Mouse (Mus musculus) intestine, embryonic 15.5 days (tissue): ENCODE results near the gene Bricd5. TPM values are rescaled to one million over a fixed set of nuclear protein-coding genes. Genes with fewer than 3 reads are reported as not detected.

ENCODE experiments used
- ATAC-seq: fragments of 200-750 bp; cut with Nextera tagmentation; 2 replicates; pipeline ENCODE4 v1.8.0; 2017; ENCODE audit warnings: moderate TSS enrichment, moderate library complexity
- H3K27ac ChIP-seq: fragments of 300-500 bp; sonication (generic); 2 replicates; pipeline ENCODE4 v1.5.1; 2015; ENCODE audit warnings: mild to moderate bottlenecking, inconsistent platforms
- H3K27me3 ChIP-seq: fragments of 300-500 bp; sonication (generic); replicated peaks from 2 replicates; pipeline ENCODE4 v1.6.1; 2015; ENCODE audit warnings: inconsistent platforms
- H3K36me3 ChIP-seq: fragments of 300-500 bp; sonication (generic); 2 replicates; pipeline ENCODE4 v1.6.1; 2015; ENCODE audit warnings: inconsistent platforms
- H3K4me1 ChIP-seq: fragments of 300-500 bp; sonication (generic); replicated peaks from 2 replicates; pipeline ENCODE4 v1.6.1; 2015; ENCODE audit warnings: inconsistent platforms
- H3K4me2 ChIP-seq: fragments of 300-500 bp; sonication (generic); replicated peaks from 2 replicates; pipeline ENCODE4 v1.6.1; 2015; ENCODE audit warnings: mild to moderate bottlenecking, inconsistent platforms
- H3K4me3 ChIP-seq: fragments of 300-500 bp; sonication (generic); replicated peaks from 2 replicates; pipeline ENCODE4 v1.5.1; 2015; ENCODE audit warnings: inconsistent platforms
- H3K9ac ChIP-seq: fragments of 300-500 bp; sonication (generic); 2 replicates; pipeline ENCODE4 v1.6.1; 2015; ENCODE audit warnings: inconsistent platforms
- H3K9me3 ChIP-seq: fragments of 300-500 bp; sonication (generic); 2 replicates; pipeline ENCODE4 v1.6.1; 2016; ENCODE audit warnings: inconsistent platforms
- WGBS: fragments of 180-500 bp; shearing (Covaris S2); methylation state at CpG from one replicate; pipeline ENCODE4 v1.1.7; 2015; 5-methylcytosine and 5-hydroxymethylcytosine counted together
- polyA plus RNA-seq: library from polyadenylated mRNA; unstranded; fragments of >200 nt; fragmentation: Nextera tagmentation; extraction: Ambion mirVana; gene quantifications from 2 replicates; pipeline ENCODE4 v1.2.1, GENCODE M21; 2015

Bricd5 gene
- polyA plus RNA-seq, 1 experiment from 2014 or later = 0.40 TPM

DNA sequence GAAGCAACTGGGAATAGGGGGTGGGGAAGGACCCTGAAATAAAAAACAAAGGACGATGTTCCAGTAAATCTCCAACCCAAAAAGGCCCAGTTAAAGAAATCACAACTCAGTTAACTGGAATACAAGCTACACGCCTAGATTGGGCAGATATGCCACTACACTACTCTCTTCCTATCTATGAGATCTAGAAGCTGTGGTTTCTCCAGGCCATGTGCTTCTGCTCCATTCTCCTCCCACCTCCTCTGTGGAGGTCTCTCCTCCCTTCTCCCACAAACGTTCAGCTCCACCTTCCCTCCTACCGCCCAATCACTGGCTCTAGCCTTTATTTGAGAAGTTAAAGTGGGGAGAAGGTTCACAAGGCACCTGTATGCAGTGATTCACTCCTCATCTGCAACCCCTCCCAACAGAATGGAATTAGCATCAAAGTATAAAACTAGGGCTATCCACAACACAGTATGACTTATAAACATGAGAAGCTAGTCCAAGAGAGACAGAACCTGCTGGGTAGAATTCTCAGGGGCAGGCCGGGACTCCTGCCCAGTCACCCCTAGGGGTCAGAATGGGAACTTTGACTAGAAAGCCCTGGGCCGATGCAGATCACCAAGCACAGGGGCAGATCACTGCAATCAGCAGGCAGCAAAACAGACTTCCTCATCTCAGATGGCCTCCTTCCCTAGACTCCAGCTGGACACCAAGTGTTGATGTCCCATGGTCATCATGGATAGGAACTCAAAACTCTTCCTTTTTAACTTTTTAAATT is 10.1 kb upstream of the Bricd5 start:
- no peak for ATAC-seq
- Histone ChIP-seq H3K9ac (no peak overlapping the region), H3K4me2 (no peak overlapping the region), H3K27me3 (no peaks in the 10 kb centered on the region), H3K36me3 (no peaks in the 10 kb centered on the region), H3K4me3 (no peak overlapping the region), H3K27ac (no peak overlapping the region), H3K4me1 (no peaks in the 10 kb centered on the region), H3K9me3 (no peaks in the 10 kb centered on the region)
- 55% methylated on average over 6 of the region's 6 CpGs for WGBS

DNA sequence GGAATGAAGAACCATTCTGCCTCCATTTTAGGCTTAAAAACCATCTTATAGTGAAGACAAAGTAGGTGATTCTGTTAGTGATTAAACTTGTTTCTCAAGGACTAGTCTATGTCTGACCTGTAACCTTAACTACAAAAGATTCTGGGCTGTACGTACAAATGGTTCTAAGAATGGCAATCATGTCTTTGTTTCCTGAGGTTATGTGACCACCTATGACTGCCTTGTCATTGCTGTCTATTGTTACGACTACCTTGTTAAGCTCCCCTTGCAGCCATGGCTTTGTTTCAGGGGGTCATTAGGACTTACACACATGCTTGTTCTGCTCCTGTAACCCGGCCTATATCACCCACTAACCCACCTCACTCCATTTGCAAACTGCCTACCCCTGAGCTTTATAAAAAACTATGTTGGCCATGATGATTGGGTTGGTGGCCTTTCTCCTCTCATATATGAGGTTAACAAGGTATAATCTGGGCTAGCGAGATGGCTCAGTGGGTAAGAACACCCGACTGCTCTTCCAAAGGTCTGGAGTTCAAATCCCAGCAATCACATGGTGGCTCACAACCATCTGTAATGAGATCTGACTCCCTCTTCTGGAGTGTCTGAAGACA is 4.9 kb upstream of the Bricd5 start:
- no peaks in the 10 kb centered on the region for H3K27me3 ChIP-seq
- peaks cover 28% of the 10 kb centered on the region for H3K4me1 ChIP-seq
- H3K4me3 ChIP-seq = no peak overlapping the region
- no peak overlapping the region for H3K9ac ChIP-seq
- no peak for ATAC-seq
- 93% methylated on average over 5 of the region's 5 CpGs for WGBS
- no peaks in the 10 kb centered on the region for H3K9me3 ChIP-seq
- H3K36me3 ChIP-seq = no peaks in the 10 kb centered on the region
- H3K4me2 ChIP-seq = no peak overlapping the region
- no peak overlapping the region for H3K27ac ChIP-seq

DNA sequence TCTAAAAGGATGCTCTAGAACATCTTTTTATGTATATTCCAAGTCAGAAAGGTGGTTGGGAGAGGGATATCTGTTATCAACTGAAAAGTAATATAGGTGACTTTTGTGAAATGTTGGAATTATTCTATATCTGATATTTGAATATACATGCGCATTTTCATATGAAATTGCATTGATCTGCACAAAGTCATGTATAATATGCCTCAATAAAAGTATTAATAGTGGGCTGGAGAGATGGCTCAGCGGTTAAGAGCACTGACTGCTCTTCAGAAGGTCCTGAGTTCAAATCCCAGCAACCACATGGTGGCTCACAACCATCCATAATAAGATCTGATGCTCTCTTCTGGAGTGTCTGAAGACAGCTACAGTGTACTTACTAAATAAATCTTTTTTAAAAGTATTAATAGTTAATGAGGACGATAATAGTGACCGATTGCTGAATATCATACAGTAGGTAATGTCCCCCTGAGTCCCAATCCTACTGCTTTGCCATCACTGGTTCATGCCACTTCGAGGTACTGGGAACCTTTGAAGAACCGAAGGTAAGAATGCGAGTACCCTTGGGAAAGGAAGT is 4.3 kb upstream of the Bricd5 start:
- no peak for ATAC-seq
- peaks cover 2% of the 10 kb centered on the region; the same call in 1 of the 2 replicates for H3K36me3 ChIP-seq
- H3K4me1 ChIP-seq = peaks cover 34% of the 10 kb centered on the region
- H3K9ac ChIP-seq = peak overlapping the region; percentile 62
- no peaks in the 10 kb centered on the region for H3K27me3 ChIP-seq
- peak overlapping the region; percentile 96 for H3K4me2 ChIP-seq
- WGBS = 19% methylated on average over 7 of the region's 7 CpGs
- H3K27ac ChIP-seq = peak overlapping the region; percentile 90
- no peaks in the 10 kb centered on the region for H3K9me3 ChIP-seq
- H3K4me3 ChIP-seq = peak overlapping the region; percentile 84

- Histone ChIP-seq H3K4me1 (peaks cover 36% of the 10 kb centered on the region), H3K27ac (peak within 1 kb of the TSS; percentile 90), H3K4me2 (peak within 1 kb of the TSS; percentile 96), H3K27me3 (no peaks in the 10 kb centered on the region), H3K9me3 (no peaks in the 10 kb centered on the region), H3K36me3 (peaks cover 8% of the 10 kb centered on the region), H3K9ac (peak within 1 kb of the TSS; percentile 94), H3K4me3 (peak within 1 kb of the TSS; percentile 84)
- under 1% methylated on average over 68 of the region's 75 CpGs for WGBS
- peak; percentile 96 for ATAC-seq
Measured at GRCm38 (mm10) chr17:24469910-24470602, 3.6 kb upstream of the Bricd5 start, which contains the start of the genes E4f1 and Pgp. Gene E4f1, minus strand, starts transcription at chr17:24470313. Gene Pgp, plus strand, starts transcription at chr17:24470392.

DNA sequence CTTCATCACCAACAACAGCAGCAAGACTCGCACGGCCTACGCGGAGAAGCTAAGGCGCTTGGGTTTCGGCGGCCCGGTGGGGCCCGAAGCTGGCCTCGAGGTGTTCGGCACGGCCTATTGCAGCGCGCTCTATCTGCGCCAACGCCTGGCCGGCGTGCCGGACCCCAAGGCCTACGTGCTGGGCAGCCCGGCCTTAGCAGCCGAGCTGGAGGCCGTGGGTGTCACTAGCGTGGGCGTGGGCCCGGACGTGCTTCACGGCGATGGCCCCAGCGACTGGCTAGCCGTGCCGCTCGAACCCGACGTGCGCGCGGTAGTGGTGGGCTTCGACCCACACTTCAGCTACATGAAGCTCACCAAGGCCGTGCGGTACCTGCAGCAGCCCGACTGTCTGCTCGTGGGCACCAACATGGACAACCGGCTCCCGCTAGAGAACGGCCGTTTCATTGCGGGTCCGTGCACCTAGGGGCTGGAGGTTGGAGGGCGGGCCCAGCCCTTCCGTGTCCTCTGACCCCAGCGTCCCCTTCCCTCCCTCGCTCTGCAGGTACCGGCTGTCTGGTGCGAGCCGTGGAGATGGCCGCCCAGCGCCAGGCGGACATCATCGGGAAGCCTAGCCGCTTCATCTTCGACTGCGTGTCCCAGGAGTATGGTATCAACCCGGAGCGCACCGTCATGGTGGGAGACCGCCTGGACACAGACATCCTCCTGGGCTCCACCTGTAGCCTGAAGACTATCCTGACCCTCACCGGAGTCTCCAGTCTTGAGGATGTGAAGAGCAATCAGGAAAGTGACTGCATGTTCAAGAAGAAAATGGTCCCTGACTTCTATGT is 2.8 kb upstream of the Bricd5 start:
- peaks cover 15% of the 10 kb centered on the region for H3K36me3 ChIP-seq
- peak overlapping the region; percentile 84 for H3K4me3 ChIP-seq
- peaks cover 36% of the 10 kb centered on the region for H3K4me1 ChIP-seq
- peak overlapping the region; percentile 96 for H3K4me2 ChIP-seq
- no peaks in the 10 kb centered on the region for H3K27me3 ChIP-seq
- H3K27ac ChIP-seq = peak overlapping the region; percentile 90
- under 1% methylated on average over 68 of the region's 68 CpGs for WGBS
- no peaks in the 10 kb centered on the region for H3K9me3 ChIP-seq
- peak; percentile 26 for ATAC-seq
- H3K9ac ChIP-seq = peak overlapping the region; percentile 94

- peak overlapping the region; percentile 96 for H3K4me2 ChIP-seq
- 60% methylated on average over 4 of the region's 4 CpGs for WGBS
- H3K4me3 ChIP-seq = peak overlapping the region; percentile 84
- peak overlapping the region; percentile 12; the same call in 1 of the 2 replicates for H3K9ac ChIP-seq
- H3K27ac ChIP-seq = peak overlapping the region; percentile 78
- H3K36me3 ChIP-seq = peaks cover 22% of the 10 kb centered on the region
- H3K27me3 ChIP-seq = no peaks in the 10 kb centered on the region
- no peaks in the 10 kb centered on the region for H3K9me3 ChIP-seq
- peaks cover 36% of the 10 kb centered on the region for H3K4me1 ChIP-seq
- ATAC-seq = peak; percentile 41
Measured at GRCm38 (mm10) chr17:24472512-24472911, 1.2 kb upstream of the Bricd5 start.

DNA sequence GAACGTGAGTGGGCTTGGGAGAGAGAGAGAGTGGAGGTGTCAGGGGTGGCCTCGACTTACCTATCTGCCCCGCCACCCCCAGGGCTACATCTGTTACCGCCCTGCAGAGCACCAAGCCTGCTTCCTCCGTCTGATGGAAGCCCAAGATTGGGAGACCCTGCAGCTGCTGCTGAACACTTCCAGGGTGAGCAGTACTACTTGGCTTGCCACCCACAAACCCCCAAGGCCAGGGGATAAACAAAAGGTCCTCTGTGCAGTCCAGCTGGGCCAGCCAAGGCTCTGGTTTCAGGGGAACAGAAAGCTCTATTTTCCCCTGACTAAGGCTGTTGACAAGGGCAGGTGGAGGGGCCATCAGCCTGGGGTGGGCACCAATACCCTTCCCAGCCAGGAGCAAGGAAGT is 873 bp downstream of the Bricd5 start:
- H3K9me3 ChIP-seq = no peaks in the 10 kb centered on the region
- H3K4me2 ChIP-seq = no peak overlapping the region
- H3K36me3 ChIP-seq = peaks cover 22% of the 10 kb centered on the region
- WGBS = 75% methylated on average over 5 of the region's 5 CpGs
- peaks cover 44% of the 10 kb centered on the region for H3K4me1 ChIP-seq
- no peak overlapping the region for H3K9ac ChIP-seq
- ATAC-seq = no peak
- H3K4me3 ChIP-seq = no peak overlapping the region
- H3K27me3 ChIP-seq = no peaks in the 10 kb centered on the region
- H3K27ac ChIP-seq = 0 out of 2 replicates have a peak overlapping the region, but pooled peaks have one; percentile 78

GRCm38 (mm10) chr17:24475586-24475985 is 1.9 kb downstream of the Bricd5 start:
- peaks cover 52% of the 10 kb centered on the region for H3K4me1 ChIP-seq
- H3K27ac ChIP-seq = no peak overlapping the region
- WGBS = 92% methylated on average over 6 of the region's 6 CpGs

GRCm38 (mm10) chr17:24476022-24476776 is 2.5 kb downstream of the Bricd5 start:
- ATAC-seq = no peak
- Histone ChIP-seq H3K36me3 (peaks cover 22% of the 10 kb centered on the region), H3K27me3 (no peaks in the 10 kb centered on the region), H3K4me3 (no peak overlapping the region), H3K9me3 (no peaks in the 10 kb centered on the region), H3K4me1 (peaks cover 47% of the 10 kb centered on the region), H3K4me2 (no peak overlapping the region), H3K9ac (no peak overlapping the region), H3K27ac (no peak overlapping the region)
- WGBS = 94% methylated on average over 10 of the region's 10 CpGs

More at GRCm38 (mm10) chr17:24475586-24475985, 1.9 kb downstream of the Bricd5 start:
- ATAC-seq = no peak
- Histone ChIP-seq H3K9ac (no peak overlapping the region), H3K4me2 (no peak overlapping the region), H3K4me3 (no peak overlapping the region), H3K27me3 (no peaks in the 10 kb centered on the region), H3K9me3 (no peaks in the 10 kb centered on the region), H3K36me3 (peaks cover 22% of the 10 kb centered on the region)

- Histone ChIP-seq H3K4me2 (peak overlapping the region; percentile 76), H3K27me3 (no peaks in the 10 kb centered on the region), H3K9ac (no peak overlapping the region), H3K4me1 (peaks cover 38% of the 10 kb centered on the region), H3K4me3 (no peak overlapping the region; the same call in 1 of the 2 replicates), H3K27ac (no peak overlapping the region), H3K36me3 (peaks cover 22% of the 10 kb centered on the region), H3K9me3 (no peaks in the 10 kb centered on the region)
- 89% methylated on average over 20 of the region's 20 CpGs for WGBS
- ATAC-seq = no peak
Measured at GRCm38 (mm10) chr17:24477053-24477984, 3.6 kb downstream of the Bricd5 start.
